Mouse (Mus musculus) thymus, adult 2 months (tissue): ENCODE results near the gene Ddx54.
A peak's percentile ranks its signal among the peaks of the same experiment; 100 is the strongest.

ENCODE experiments used
- CTCF ChIP-seq: fragments of 200-500 bp; IDR thresholded peaks from 2 replicates; pipeline ENCODE4 v1.5.1; 2012; ENCODE audit warnings: mild to moderate bottlenecking, control low read depth, low read length, moderate library complexity, borderline replicate concordance; ENCODE audit not compliant: control insufficient read depth, poor library complexity, insufficient read depth; ENCODE audit errors: extremely low read depth
- POLR2A ChIP-seq: fragments of 200-500 bp; IDR thresholded peaks from 2 replicates; pipeline ENCODE4 v1.6.1; 2012; ENCODE audit warnings: mild to moderate bottlenecking, low read length, control low read depth, moderate library complexity; ENCODE audit not compliant: control insufficient read depth, poor library complexity, insufficient read depth; ENCODE audit errors: extremely low read depth

DNA sequence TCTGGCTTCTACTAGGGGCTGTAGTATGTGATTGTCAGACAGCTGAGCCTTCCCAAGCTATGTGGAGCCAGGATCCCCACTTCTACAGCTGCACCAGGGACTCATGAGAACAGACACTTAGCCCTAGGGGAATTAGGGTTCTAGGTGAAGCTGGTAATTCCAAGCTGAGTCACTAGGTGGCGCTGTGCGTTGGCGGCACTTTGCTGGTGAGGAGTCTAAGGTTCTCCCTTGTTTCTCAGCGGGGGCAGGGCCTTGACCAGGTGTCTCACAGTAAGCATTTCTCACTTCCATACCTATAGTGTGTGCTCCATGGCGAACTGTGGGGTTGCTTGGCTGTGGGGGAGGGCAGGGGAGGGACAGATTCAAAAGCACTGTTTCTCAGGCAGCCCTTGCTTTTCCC is 6.7 kb downstream of the Ddx54 start:
- TF ChIP-seq CTCF: peak; percentile 87; the same call in 1 of the 2 replicates
- no peak for TF ChIP-seq POLR2A
